ENCODE assay signal across 28 mouse cellular contexts in genomic region chr4:148972707-148973106, GRCm38 (mm10).
DNase-seq lines count a peak whose midpoint lies in the region; ATAC-seq lines count a peak whose summit lies in the region.
"Had no signal": no experiment of that assay in that cellular context is flagged by ENCODE, and none has a peak within 500 bp of the region (broad histone marks: within the 10 kb centered on the region; RNA-seq: fewer than 3 reads in every experiment).

No protein-coding gene starts in this region.

- 61% methylated on average over 14 of the region's 14 CpGs for WGBS in neural tube, embryonic 15.5 days

- H3K4me2 ChIP-seq in neural tube, embryonic 15.5 days: no peak overlapping the region
- H3K4me2 ChIP-seq: embryonic facial prominence, embryonic 15.5 days; hindbrain, embryonic 15.5 days; liver, embryonic 12.5 days; midbrain, embryonic 12.5 days; neural tube, embryonic 13.5 days; stomach, embryonic 15.5 days had no signal

- H3K9ac ChIP-seq in neural tube, embryonic 15.5 days (replicated peaks): no peak overlapping the region
- H3K9ac ChIP-seq: embryonic facial prominence, embryonic 15.5 days; hindbrain, embryonic 15.5 days; liver, embryonic 12.5 days; liver, postnatal 0 days; midbrain, embryonic 12.5 days; neural tube, embryonic 13.5 days; stomach, embryonic 15.5 days had no signal

- peak; percentile 27 for DNase-seq in kidney, adult 11 months
- DNase-seq in kidney, adult 8-10 months: no peak
- DNase-seq in neural tube, embryonic 10.5 days (ENCODE audit: extremely low spot score, low spot score): no peak
- DNase-seq in kidney, postnatal 4 days: peak; percentile 27 to 55
- DNase-seq in yolk sac, embryonic 10.5 days (ENCODE audit: low spot score): peak; percentile 64
- no peak for DNase-seq in layer of hippocampus, adult 11-12 months (ENCODE audit: low spot score)
- DNase-seq: adrenal gland, postnatal 36 days; B cell, adult 2 months; cerebellum, adult 18-20 months; cerebellum, postnatal 10 days; heart, postnatal 14 days; liver, postnatal 0 days; lung, postnatal 4 days; thymus, adult 18-20 months; thymus, postnatal 25 days had no signal

- H3K4me3 ChIP-seq in neural tube, embryonic 15.5 days (replicated peaks): no peak overlapping the region
- H3K4me3 ChIP-seq: embryonic facial prominence, embryonic 15.5 days; heart, adult 2 months; hindbrain, embryonic 10.5 days; hindbrain, embryonic 15.5 days; liver, embryonic 12.5 days; megakaryocyte, embryonic 14.5 days; midbrain, embryonic 12.5 days; myocyte; neural tube, embryonic 13.5 days; stomach, embryonic 15.5 days had no signal

- ATAC-seq in neural tube, embryonic 15.5 days (ENCODE audit: low FRiP score): no peak
- ATAC-seq: forebrain, embryonic 14.5 days; inflammation-experienced regulatory T-cells, adult 6 months; liver, embryonic 12.5 days; liver, postnatal 0 days had no signal

- no peaks in the 10 kb centered on the region for H3K27me3 ChIP-seq in neural tube, embryonic 15.5 days (replicated peaks)
- H3K27me3 ChIP-seq: hindbrain, embryonic 15.5 days; liver, embryonic 12.5 days; megakaryocyte, embryonic 14.5 days; neural tube, embryonic 13.5 days; stomach, embryonic 15.5 days had no signal

- H3K4me1 ChIP-seq in neural tube, embryonic 15.5 days: peaks cover 54% of the 10 kb centered on the region

- H3K9me3 ChIP-seq in neural tube, embryonic 15.5 days (replicated peaks): no peaks in the 10 kb centered on the region
- H3K9me3 ChIP-seq: embryonic facial prominence, embryonic 15.5 days; hindbrain, embryonic 10.5 days; hindbrain, embryonic 15.5 days; liver, embryonic 12.5 days; megakaryocyte, embryonic 14.5 days; midbrain, embryonic 12.5 days; neural tube, embryonic 13.5 days; stomach, embryonic 15.5 days had no signal

- H3K27ac ChIP-seq in neural tube, embryonic 15.5 days (replicated peaks): peak overlapping the region; percentile 28; the same call in 1 of the 2 replicates
- H3K27ac ChIP-seq: embryonic facial prominence, embryonic 15.5 days; heart, adult 2 months; hindbrain, embryonic 15.5 days; liver, embryonic 12.5 days; midbrain, embryonic 12.5 days; stomach, embryonic 15.5 days had no signal

- no peaks in the 10 kb centered on the region for H3K36me3 ChIP-seq in neural tube, embryonic 15.5 days
- H3K36me3 ChIP-seq: embryonic facial prominence, embryonic 15.5 days; hindbrain, embryonic 15.5 days; neural tube, embryonic 13.5 days; stomach, embryonic 15.5 days had no signal

Comparison
In these comparisons a context has a peak if more than half of its experiments do, and no peak if none do; other contexts are left out.
1. DNase-seq: peak in kidney, adult 11 months (single experiment), kidney, postnatal 4 days (2 of 2) and yolk sac, embryonic 10.5 days (single experiment); none in kidney, adult 8-10 months (0 of 2), neural tube, embryonic 10.5 days (single experiment) and layer of hippocampus, adult 11-12 months (single experiment).